Mouse (Mus musculus) embryonic facial prominence, embryonic 15.5 days (tissue): ENCODE data around the gene Tax1bp3. TPM values are rescaled to one million over a fixed set of nuclear protein-coding genes. Genes with fewer than 3 reads are reported as not detected.

ENCODE experiments used
- ATAC-seq: fragments of 200-750 bp; cut with Nextera tagmentation; 2 replicates; pipeline ENCODE4 v1.8.0; 2017; ENCODE audit warnings: low read depth, moderate TSS enrichment; ENCODE audit not compliant: insufficient number of reproducible peaks, low FRiP score, low TSS enrichment
- H3K27ac ChIP-seq: fragments of 300-500 bp; sonication (generic); replicated peaks from 2 replicates; pipeline ENCODE4 v1.5.1; 2015; ENCODE audit warnings: mild to moderate bottlenecking, inconsistent platforms
- H3K27me3 ChIP-seq: fragments of 300-500 bp; sonication (generic); 2 replicates; pipeline ENCODE4 v1.6.1; 2015; ENCODE audit warnings: inconsistent platforms
- H3K36me3 ChIP-seq: fragments of 300-500 bp; sonication (generic); 2 replicates; pipeline ENCODE4 v1.6.1; 2015; ENCODE audit warnings: mild to moderate bottlenecking, inconsistent platforms
- H3K4me1 ChIP-seq: fragments of 300-500 bp; sonication (generic); 2 replicates; pipeline ENCODE4 v1.6.1; 2015; ENCODE audit warnings: inconsistent platforms
- H3K4me2 ChIP-seq: fragments of 300-500 bp; sonication (generic); replicated peaks from 2 replicates; pipeline ENCODE4 v1.6.1; 2015; ENCODE audit warnings: mild to moderate bottlenecking, inconsistent platforms
- H3K4me3 ChIP-seq: fragments of 300-500 bp; sonication (generic); replicated peaks from 2 replicates; pipeline ENCODE4 v1.5.1; 2015; ENCODE audit warnings: mild to moderate bottlenecking, inconsistent platforms
- H3K9ac ChIP-seq: fragments of 300-500 bp; sonication (generic); 2 replicates; pipeline ENCODE4 v1.6.1; 2015; ENCODE audit warnings: inconsistent platforms
- H3K9me3 ChIP-seq: fragments of 300-500 bp; sonication (generic); replicated peaks from 2 replicates; pipeline ENCODE4 v1.6.1; 2016; ENCODE audit warnings: inconsistent platforms
- WGBS: fragments of 180-500 bp; shearing (Covaris S2); methylation state at CpG from one replicate; pipeline ENCODE4 v1.1.7; 2015; 5-methylcytosine and 5-hydroxymethylcytosine counted together
- polyA plus RNA-seq: library from polyadenylated mRNA; unstranded; fragments of >200 nt; fragmentation: Nextera tagmentation; extraction: Ambion mirVana; gene quantifications from 2 replicates; pipeline ENCODE4 v1.2.1, GENCODE M21; 2015

Gene Tax1bp3
- polyA plus RNA-seq, 1 experiment from 2014 or later: 210 TPM

DNA sequence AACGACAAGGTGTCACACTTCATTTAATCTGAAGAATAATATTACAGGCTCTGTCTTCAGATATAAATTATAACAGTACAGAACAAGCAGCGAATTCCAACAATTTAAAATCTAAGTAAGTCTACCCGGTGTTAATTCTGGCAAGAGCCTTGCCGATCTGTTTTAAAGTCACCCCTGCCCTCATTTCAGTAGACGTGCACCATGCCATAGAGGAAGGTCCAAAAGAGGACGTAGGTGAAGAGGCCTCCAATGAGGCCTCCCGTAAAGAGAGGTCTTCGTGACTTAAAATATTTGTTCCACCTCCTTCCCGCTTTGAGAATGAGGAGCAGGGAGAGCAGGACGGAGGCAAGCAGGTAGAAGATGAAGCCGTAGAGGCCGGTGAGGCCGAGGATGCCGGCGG, 697 bp upstream of the Tax1bp3 start:
- under 1% methylated on average over 15 of the region's 15 CpGs for WGBS
- H3K9me3 ChIP-seq: no peaks in the 10 kb centered on the region
- peaks cover 35% of the 10 kb centered on the region for H3K4me1 ChIP-seq
- no peak for ATAC-seq
- H3K4me2 ChIP-seq: peak overlapping the region; percentile 67
- H3K4me3 ChIP-seq: peak overlapping the region; percentile 98
- peaks cover 10% of the 10 kb centered on the region for H3K36me3 ChIP-seq
- peak overlapping the region; percentile 90 for H3K27ac ChIP-seq
- H3K9ac ChIP-seq: peak overlapping the region; percentile 96
- H3K27me3 ChIP-seq: no peaks in the 10 kb centered on the region

DNA sequence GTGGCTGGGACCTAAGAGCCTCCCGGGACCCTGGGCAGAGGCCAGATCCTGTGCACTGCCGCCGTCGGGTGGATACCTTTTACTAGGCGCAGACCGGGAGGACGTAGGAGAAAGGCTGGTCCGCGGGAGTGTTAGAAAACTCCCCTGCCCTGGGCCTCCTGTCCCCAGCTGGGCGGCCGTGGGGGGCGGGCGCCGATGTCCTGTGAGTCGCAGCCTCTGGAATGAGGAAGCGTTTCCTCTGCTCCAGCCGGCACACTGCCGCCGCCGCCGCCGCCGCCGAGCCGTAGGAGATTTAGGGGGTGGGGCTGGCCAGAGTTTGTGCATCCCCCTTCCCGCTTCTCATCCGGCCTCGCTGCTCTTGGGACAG, 609 bp downstream of the Tax1bp3 start:
- H3K36me3 ChIP-seq: peaks cover 15% of the 10 kb centered on the region
- no peaks in the 10 kb centered on the region for H3K27me3 ChIP-seq
- H3K4me2 ChIP-seq: peak overlapping the region; percentile 56
- under 1% methylated on average over 28 of the region's 28 CpGs for WGBS
- peak; percentile 81 for ATAC-seq
- H3K9ac ChIP-seq: peak overlapping the region; percentile 50
- H3K27ac ChIP-seq: peak overlapping the region; percentile 90
- H3K4me1 ChIP-seq: peaks cover 28% of the 10 kb centered on the region
- H3K4me3 ChIP-seq: peak overlapping the region; percentile 98
- no peaks in the 10 kb centered on the region for H3K9me3 ChIP-seq

DNA sequence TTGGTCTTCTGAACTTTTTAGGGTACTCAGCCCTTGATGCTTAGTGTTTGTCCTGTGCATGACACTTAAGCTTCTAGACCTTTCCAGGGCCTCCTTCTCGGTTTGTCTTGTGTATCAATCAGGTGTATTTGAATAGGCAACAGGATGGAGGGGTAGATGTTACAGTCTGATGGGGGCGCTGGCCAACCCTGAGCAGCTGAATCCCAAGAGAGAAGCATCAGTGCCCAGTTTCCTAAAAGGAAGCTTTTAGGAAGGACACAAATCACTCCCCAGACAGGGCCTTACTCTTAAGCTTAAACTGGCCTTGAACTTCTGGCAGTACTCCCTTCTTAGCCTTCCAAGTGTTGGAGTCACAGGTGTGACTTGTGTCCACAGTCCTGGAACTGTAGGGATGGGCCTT, 1.0 kb downstream of the Tax1bp3 start:
- Histone ChIP-seq H3K36me3 (peaks cover 16% of the 10 kb centered on the region), H3K9me3 (no peaks in the 10 kb centered on the region), H3K9ac (peak overlapping the region; percentile 50), H3K27me3 (no peaks in the 10 kb centered on the region), H3K4me2 (peak overlapping the region; percentile 56), H3K4me1 (peaks cover 26% of the 10 kb centered on the region), H3K27ac (peak overlapping the region; percentile 90), H3K4me3 (peak overlapping the region; percentile 98)
- ATAC-seq: no peak
- 0% methylated on average over 2 of the region's 2 CpGs for WGBS

DNA sequence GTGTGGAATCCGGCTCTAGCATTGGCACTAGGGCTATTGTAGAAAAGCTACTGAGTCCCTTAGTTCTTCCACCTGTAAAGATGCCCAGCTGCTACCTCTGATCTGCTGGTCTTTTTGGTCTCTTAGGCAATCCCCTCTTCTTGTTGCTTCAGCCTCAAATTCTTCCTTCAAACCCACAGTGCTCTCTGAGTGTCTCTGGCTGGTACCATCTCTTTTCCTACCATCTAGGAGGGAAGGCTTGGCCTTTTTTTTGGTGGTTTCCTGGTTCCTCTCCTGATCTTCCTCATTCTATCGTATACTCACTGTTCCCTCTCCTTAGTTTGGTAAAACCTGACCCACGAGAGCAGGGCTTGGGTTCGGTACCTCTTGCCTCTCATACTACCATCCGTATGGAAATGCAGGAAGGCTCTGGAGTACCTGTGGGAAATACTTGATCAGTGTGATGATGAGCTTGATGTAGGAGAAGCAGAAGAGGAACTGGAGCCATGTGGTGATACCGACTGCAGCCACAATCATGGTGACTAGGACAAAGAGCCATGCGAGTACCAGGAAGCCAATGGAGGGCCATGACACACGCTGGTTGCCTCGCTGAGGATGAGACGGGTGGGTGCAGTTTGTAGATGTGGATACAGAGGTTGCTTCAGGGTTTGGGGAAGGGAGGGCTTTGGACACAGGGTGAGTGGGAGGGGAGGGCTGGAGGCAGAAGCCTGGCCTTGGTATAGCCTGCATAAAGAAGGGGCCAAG, 9.2 kb downstream of the Tax1bp3 start:
- Histone ChIP-seq H3K4me2 (no peak overlapping the region), H3K27ac (no peak overlapping the region), H3K9me3 (no peaks in the 10 kb centered on the region), H3K4me1 (no peaks in the 10 kb centered on the region), H3K9ac (no peak overlapping the region), H3K27me3 (no peaks in the 10 kb centered on the region), H3K36me3 (peaks cover 65% of the 10 kb centered on the region), H3K4me3 (no peak overlapping the region)
- ATAC-seq: no peak
- WGBS: 87% methylated on average over 10 of the region's 10 CpGs

DNA sequence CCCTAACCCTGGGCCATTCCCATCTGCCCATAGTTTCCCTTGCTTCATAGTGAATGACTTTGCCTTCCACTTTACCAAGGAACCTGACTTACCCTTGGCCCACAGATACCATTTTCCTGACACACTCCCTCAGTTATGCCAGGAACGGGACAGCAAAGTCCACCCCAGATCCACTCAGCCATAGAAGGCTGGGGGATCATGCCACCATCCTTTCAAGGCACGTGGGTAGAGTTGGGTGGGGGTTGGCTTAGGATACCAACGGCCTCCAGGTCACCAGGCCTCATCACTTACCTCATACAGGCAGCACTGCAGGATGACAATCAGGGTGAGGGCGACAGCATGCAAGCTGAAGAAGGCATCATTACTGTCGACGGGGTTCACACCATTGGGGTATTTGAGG, 10.3 kb downstream of the Tax1bp3 start:
- Histone ChIP-seq H3K4me3 (no peak overlapping the region), H3K4me2 (no peak overlapping the region), H3K27me3 (no peaks in the 10 kb centered on the region), H3K27ac (no peak overlapping the region), H3K36me3 (peaks cover 73% of the 10 kb centered on the region), H3K9me3 (no peaks in the 10 kb centered on the region), H3K4me1 (no peaks in the 10 kb centered on the region), H3K9ac (no peak overlapping the region)
- ATAC-seq: no peak
- WGBS: 85% methylated on average over 6 of the region's 6 CpGs

DNA sequence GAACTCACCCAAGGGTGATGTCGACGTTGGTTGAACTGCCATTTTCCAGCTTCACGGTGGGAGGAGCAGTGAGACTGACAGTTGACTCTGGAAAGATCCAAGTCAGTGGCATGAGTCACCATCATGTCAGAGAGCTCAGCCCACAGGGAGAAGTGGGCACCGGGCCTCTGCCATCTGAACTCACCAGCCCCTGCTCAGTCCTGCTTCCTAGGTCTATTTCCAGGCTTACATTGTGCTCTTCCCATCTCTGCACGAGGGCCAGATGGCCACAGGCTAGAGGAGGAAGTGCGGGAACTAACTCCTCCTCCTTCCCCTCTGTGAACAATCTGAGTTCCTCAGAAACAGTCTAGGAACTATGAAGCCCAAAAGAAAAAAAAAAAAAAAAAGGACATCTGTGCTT, 16.2 kb downstream of the Tax1bp3 start:
- no peak for ATAC-seq
- H3K4me2 ChIP-seq: no peak overlapping the region
- no peaks in the 10 kb centered on the region for H3K27me3 ChIP-seq
- no peak overlapping the region for H3K27ac ChIP-seq
- no peak overlapping the region for H3K4me3 ChIP-seq
- peaks cover 48% of the 10 kb centered on the region for H3K36me3 ChIP-seq
- H3K9ac ChIP-seq: no peak overlapping the region
- H3K4me1 ChIP-seq: peaks cover 3% of the 10 kb centered on the region; the same call in 1 of the 2 replicates
- 69% methylated on average over 6 of the region's 6 CpGs for WGBS
- H3K9me3 ChIP-seq: no peaks in the 10 kb centered on the region

DNA sequence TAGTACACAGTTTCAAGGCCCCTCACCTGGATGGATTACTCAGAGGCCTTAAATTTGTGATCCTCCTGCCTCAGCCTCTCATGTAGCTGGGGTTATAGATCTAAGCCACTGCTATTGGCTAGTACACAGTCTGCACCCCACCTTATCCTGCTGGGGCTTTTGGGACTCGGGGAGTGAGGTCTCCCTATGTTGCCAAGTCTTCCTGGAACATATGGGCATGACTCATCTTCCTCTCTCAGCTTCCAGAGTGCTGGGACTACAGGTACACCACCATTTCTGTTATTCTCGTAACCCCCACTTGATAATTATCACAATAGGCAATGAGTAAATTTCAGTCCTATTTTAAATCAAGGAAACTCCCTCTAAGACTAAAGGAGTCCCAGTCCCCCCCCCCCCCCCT, 17.6 kb downstream of the Tax1bp3 start:
- 78% methylated on average over 2 of the region's 2 CpGs for WGBS
- Histone ChIP-seq H3K4me3 (no peak overlapping the region), H3K9ac (no peak overlapping the region), H3K9me3 (no peaks in the 10 kb centered on the region), H3K27me3 (no peaks in the 10 kb centered on the region), H3K36me3 (peaks cover 39% of the 10 kb centered on the region), H3K4me2 (no peak overlapping the region), H3K27ac (no peak overlapping the region), H3K4me1 (peaks cover 10% of the 10 kb centered on the region)
- ATAC-seq: no peak

DNA sequence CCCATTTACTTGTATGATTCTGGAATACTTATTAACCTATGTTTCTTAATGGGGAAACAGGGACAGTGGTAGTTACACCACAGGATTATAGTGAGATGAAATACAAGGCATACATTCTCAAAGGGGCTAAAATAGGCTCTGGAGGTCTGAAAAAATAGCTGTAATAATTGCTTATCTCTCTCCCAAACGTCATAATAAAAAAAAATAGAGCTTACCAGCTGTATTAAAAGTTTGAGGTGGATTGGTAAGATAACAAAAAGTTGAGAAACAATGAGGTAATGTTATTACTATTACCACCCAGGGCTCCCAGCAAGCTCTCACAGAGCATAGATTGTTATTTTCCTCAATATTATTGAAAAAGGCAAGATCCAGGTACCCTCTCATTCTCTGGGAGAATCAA, 21.3 kb downstream of the Tax1bp3 start:
- no peak overlapping the region for H3K27ac ChIP-seq
- ATAC-seq: no peak
- H3K4me2 ChIP-seq: peak overlapping the region; percentile 94

DNA sequence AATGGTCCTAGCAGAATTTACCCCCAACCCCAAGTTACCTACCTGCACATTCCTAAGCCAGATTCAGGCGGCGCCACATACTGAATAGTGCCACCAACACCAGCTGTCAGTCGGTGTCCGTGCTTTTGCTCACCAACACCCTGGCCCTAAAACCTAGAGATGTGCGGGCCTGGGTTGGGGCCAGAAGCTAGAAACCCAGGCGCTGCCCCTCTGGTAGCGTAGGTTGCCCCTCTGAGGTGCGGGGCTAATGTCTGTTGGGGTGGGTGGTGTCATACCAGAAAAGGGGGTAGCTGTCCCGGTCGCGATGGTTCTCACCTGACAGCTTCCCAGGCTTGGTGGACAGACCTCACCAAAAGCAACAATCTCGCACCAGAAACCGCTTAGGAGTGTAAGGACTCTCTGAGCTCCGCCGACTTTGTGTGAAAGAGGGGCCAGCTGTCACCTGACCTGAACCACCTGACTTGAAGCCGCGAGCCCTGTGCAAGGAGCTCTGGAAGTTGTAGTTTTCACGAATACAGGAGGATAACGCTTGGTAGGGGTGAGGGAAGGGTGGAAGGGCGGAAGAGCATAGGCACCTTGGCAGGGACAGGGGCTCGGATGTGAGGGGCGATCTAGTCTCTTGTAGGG, 21.8 kb downstream of the Tax1bp3 start, which contains the start of gene Ctns:
Gene Ctns, minus strand, starts transcription at position 440 of the 627 bp plus-strand sequence.
- WGBS: under 1% methylated on average over 22 of the region's 22 CpGs
- ATAC-seq: peak; percentile 95
- H3K27me3 ChIP-seq: no peaks in the 10 kb centered on the region
- H3K36me3 ChIP-seq: peaks cover 6% of the 10 kb centered on the region; the same call in 1 of the 2 replicates
- H3K9me3 ChIP-seq: no peaks in the 10 kb centered on the region
- peaks cover 18% of the 10 kb centered on the region for H3K4me1 ChIP-seq
- H3K4me2 ChIP-seq: peak within 1 kb of the TSS; percentile 94
- peak within 1 kb of the TSS; percentile 82 for H3K4me3 ChIP-seq
- peak within 1 kb of the TSS; percentile 73 for H3K9ac ChIP-seq
- H3K27ac ChIP-seq: no peak within 1 kb of the TSS

More for the DNA sequence above, 21.3 kb downstream of the Tax1bp3 start:
- Histone ChIP-seq H3K27me3 (no peaks in the 10 kb centered on the region), H3K36me3 (peaks cover 6% of the 10 kb centered on the region; the same call in 1 of the 2 replicates), H3K4me3 (peak overlapping the region; percentile 82), H3K9me3 (no peaks in the 10 kb centered on the region), H3K9ac (peak overlapping the region; percentile 73), H3K4me1 (peaks cover 18% of the 10 kb centered on the region)
- WGBS: 4% methylated on average over 1 of the region's 1 CpGs

DNA sequence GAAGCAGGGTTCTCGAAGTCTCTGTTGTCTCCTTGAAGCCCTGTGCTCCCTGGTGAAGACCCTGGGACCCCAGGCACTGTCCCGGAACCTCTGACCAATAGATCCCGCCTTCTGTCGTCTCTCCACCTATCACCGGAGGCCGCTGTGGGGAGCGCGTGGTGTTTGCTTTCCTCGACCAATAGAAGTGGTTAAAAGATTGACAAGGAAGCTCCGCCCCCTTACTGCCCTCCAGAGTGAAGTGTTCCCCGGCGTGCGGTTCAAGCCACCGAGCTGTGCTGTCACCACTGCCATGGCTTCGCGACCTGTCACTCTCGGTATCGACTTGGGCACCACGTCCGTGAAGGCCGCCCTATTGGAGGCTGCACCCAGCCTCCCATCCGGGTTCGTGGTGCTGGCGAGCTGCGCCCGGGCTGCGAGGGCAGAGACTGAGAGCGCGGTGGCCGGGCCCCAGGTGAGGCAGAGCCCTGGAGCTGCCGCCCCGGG, 22.4 kb downstream of the Tax1bp3 start, which contains the start of gene Shpk:
Gene Shpk, plus strand, starts transcription at position 231 of the 483 bp plus-strand sequence.
- Histone ChIP-seq H3K27ac (no peak within 1 kb of the TSS), H3K4me2 (peak within 1 kb of the TSS; percentile 94), H3K9ac (peak within 1 kb of the TSS; percentile 73), H3K4me3 (peak within 1 kb of the TSS; percentile 82), H3K9me3 (no peaks in the 10 kb centered on the region), H3K27me3 (no peaks in the 10 kb centered on the region), H3K36me3 (peaks cover 6% of the 10 kb centered on the region; the same call in 1 of the 2 replicates), H3K4me1 (peaks cover 18% of the 10 kb centered on the region)
- peak; percentile 96 for ATAC-seq
- WGBS: under 1% methylated on average over 32 of the region's 32 CpGs

DNA sequence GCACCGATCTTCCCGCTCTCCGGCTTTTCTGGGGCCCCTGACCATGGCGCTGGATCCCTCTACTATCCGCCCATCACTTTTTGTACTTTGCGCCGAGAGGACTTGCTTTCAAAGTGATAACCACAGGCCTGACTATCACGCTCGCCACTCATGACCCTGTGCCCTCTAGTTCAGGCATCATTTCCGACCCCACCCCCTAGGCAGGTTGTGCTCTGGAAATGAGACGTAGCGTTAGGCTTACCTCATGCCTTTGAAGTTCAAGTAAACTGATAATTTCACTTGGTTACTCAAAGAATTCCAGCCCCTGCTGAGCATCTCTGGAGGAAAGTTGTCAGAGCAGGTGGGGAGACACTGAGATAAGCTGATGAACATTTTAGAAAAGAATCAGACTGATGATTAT, 23.0 kb downstream of the Tax1bp3 start:
- peak overlapping the region; percentile 73 for H3K9ac ChIP-seq
- no peaks in the 10 kb centered on the region for H3K9me3 ChIP-seq
- peak overlapping the region; percentile 82 for H3K4me3 ChIP-seq
- WGBS: 1% methylated on average over 12 of the region's 12 CpGs
- peaks cover 6% of the 10 kb centered on the region; the same call in 1 of the 2 replicates for H3K36me3 ChIP-seq
- no peak overlapping the region for H3K27ac ChIP-seq
- no peak for ATAC-seq
- H3K4me2 ChIP-seq: peak overlapping the region; percentile 94
- H3K27me3 ChIP-seq: no peaks in the 10 kb centered on the region
- peaks cover 18% of the 10 kb centered on the region for H3K4me1 ChIP-seq
